Comparison of ENCODE assay signal across 18 mouse cellular contexts in genomic region chr4:148671230-148671947, GRCm38 (mm10). TPM values are rescaled to one million over a fixed set of nuclear protein-coding genes. Genes with fewer than 3 reads are reported as not detected.
DNase-seq lines count a peak whose midpoint lies in the region; ATAC-seq and TF ChIP-seq lines count a peak whose summit lies in the region.
"Had no signal": no experiment of that assay in that cellular context is flagged by ENCODE, and none has a peak within 500 bp of the region (broad histone marks: within the 10 kb centered on the region; RNA-seq: fewer than 3 reads in every experiment).

No protein-coding gene starts in this region.

- no peak for DNase-seq in heart, adult 18-20 months
- DNase-seq in brain, adult 2 months (ENCODE audit: low read depth, low spot score) = peak; percentile 69
- peak; percentile 24 for DNase-seq in liver, postnatal 0 days
- no peak for DNase-seq in urinary bladder, postnatal 10 days (ENCODE audit: low spot score)
- DNase-seq in ovary, postnatal 36 days (ENCODE audit: low spot score) = no peak
- DNase-seq in ovary, adult 18-20 months (ENCODE audit: low spot score) = no peak
- DNase-seq: adrenal gland, adult 8-10 months; cerebellum, postnatal 36 days; layer of hippocampus, adult 9-11 months; left cerebral cortex, postnatal 4 days; right cerebral cortex, postnatal 4 days had no signal

- H3K9me3 ChIP-seq in heart, embryonic 16.5 days (replicated peaks; ENCODE audit: control insufficient read depth, low read length) = no peaks in the 10 kb centered on the region
- H3K9me3 ChIP-seq in intestine, embryonic 15.5 days = no peaks in the 10 kb centered on the region
- no peaks in the 10 kb centered on the region for H3K9me3 ChIP-seq in liver, postnatal 0 days (ENCODE audit: low read length)
- H3K9me3 ChIP-seq: kidney, embryonic 15.5 days had no signal

- H3K27me3 ChIP-seq in heart, embryonic 16.5 days (ENCODE audit: control insufficient read depth, insufficient read depth, low read length) = no peaks in the 10 kb centered on the region
- H3K27me3 ChIP-seq in intestine, embryonic 15.5 days (replicated peaks) = no peaks in the 10 kb centered on the region
- no peaks in the 10 kb centered on the region for H3K27me3 ChIP-seq in liver, postnatal 0 days (ENCODE audit: insufficient read depth, low read length)
- H3K27me3 ChIP-seq: kidney, embryonic 15.5 days; Patski had no signal

- no peak for TF ChIP-seq CTCF in liver, postnatal 0 days (IDR thresholded peaks at IDR 0.05; ENCODE audit: low read depth)

- H3K4me2 ChIP-seq in heart, embryonic 16.5 days (ENCODE audit: low read depth, low read length) = peak overlapping the region; percentile 56
- H3K4me2 ChIP-seq in intestine, embryonic 15.5 days (replicated peaks) = peak overlapping the region; percentile 39; the same call in 1 of the 2 replicates
- peak overlapping the region; percentile 60 for H3K4me2 ChIP-seq in liver, postnatal 0 days (ENCODE audit: low read depth, low read length)
- H3K4me2 ChIP-seq: kidney, embryonic 15.5 days had no signal

- ATAC-seq in heart, embryonic 16.5 days (replicated peaks; ENCODE audit: extremely low read depth, insufficient read depth, low FRiP score) = no peak
- peak; percentile 57 for ATAC-seq in intestine, embryonic 15.5 days
- ATAC-seq in liver, postnatal 0 days = no peak
- ATAC-seq: CD4-positive, CD25-positive, alpha-beta regulatory T cell, adult 4 months; hindbrain, embryonic 16.5 days; Patski had no signal

- WGBS in heart, embryonic 16.5 days = 10% methylated on average over 16 of the region's 16 CpGs
- WGBS in intestine, embryonic 15.5 days = 27% methylated on average over 16 of the region's 16 CpGs
- WGBS in liver, postnatal 0 days (ENCODE audit: insufficient replicate concordance) = 6% methylated on average over 16 of the region's 16 CpGs

- peak overlapping the region; percentile 53; the same call in 1 of the 2 replicates for H3K9ac ChIP-seq in heart, embryonic 16.5 days (ENCODE audit: low read length)
- H3K9ac ChIP-seq in intestine, embryonic 15.5 days = no peak overlapping the region
- no peak overlapping the region for H3K9ac ChIP-seq in liver, postnatal 0 days (replicated peaks)
- H3K9ac ChIP-seq: kidney, embryonic 15.5 days had no signal

- no peak overlapping the region; the same call in 1 of the 2 replicates for H3K4me3 ChIP-seq in heart, embryonic 16.5 days (ENCODE audit: low read length)
- no peak overlapping the region for H3K4me3 ChIP-seq in intestine, embryonic 15.5 days (replicated peaks)
- no peak overlapping the region for H3K4me3 ChIP-seq in liver, postnatal 0 days (ENCODE audit: low read depth, low read length)
- H3K4me3 ChIP-seq: kidney, embryonic 15.5 days had no signal

- no peaks in the 10 kb centered on the region for H3K36me3 ChIP-seq in heart, embryonic 16.5 days (ENCODE audit: control insufficient read depth, insufficient read depth)
- H3K36me3 ChIP-seq in intestine, embryonic 15.5 days = no peaks in the 10 kb centered on the region
- no peaks in the 10 kb centered on the region for H3K36me3 ChIP-seq in liver, postnatal 0 days (replicated peaks; ENCODE audit: insufficient read depth, low read length)
- H3K36me3 ChIP-seq: kidney, embryonic 15.5 days had no signal

- peaks cover 37% of the 10 kb centered on the region for H3K4me1 ChIP-seq in heart, embryonic 16.5 days (ENCODE audit: control insufficient read depth, insufficient read depth, low read length)
- H3K4me1 ChIP-seq in intestine, embryonic 15.5 days (replicated peaks) = peaks cover 18% of the 10 kb centered on the region
- H3K4me1 ChIP-seq in liver, postnatal 0 days (ENCODE audit: insufficient read depth) = peaks cover 16% of the 10 kb centered on the region; the same call in 1 of the 2 replicates

- TF ChIP-seq EP300 in liver, postnatal 0 days (IDR thresholded peaks at IDR 0.05; ENCODE audit: low read depth) = no peak

- H3K27ac ChIP-seq in heart, embryonic 16.5 days (ENCODE audit: low read length) = peak overlapping the region; percentile 30; the same call in 1 of the 2 replicates
- no peak overlapping the region for H3K27ac ChIP-seq in intestine, embryonic 15.5 days
- H3K27ac ChIP-seq in liver, postnatal 0 days (ENCODE audit: low read depth) = no peak overlapping the region
- H3K27ac ChIP-seq: kidney, embryonic 15.5 days had no signal

RNA-seq across cellular contexts. Expression of gene Gm572, which starts 28.3 kb away (rescaled TPM):
- polyA plus RNA-seq in heart, embryonic 16.5 days (2015; fragmentation: Nextera tagmentation; extraction: Ambion mirVana) = 0.11 and 0.41 TPM in 2 replicates
- 1 to 10 TPM; 5.8 to 6.1 TPM for total RNA-seq in heart, adult 18-20 months (2021)
- not detected in 2 replicates for polyA plus RNA-seq in intestine, embryonic 15.5 days (2015; fragmentation: Nextera tagmentation; extraction: Ambion mirVana)
- not detected in 2 replicates for polyA plus RNA-seq in liver, postnatal 0 days (2015; fragmentation: Nextera tagmentation; extraction: Ambion mirVana)
- total RNA-seq: adrenal gland, adult 8-10 months; left cerebral cortex, postnatal 4 days; monocyte, adult 5-6 weeks had no signal
- polyA plus RNA-seq: CD4-positive, CD25-positive, alpha-beta regulatory T cell, adult 4 months; hindbrain, embryonic 16.5 days; kidney, embryonic 15.5 days; Patski had no signal

RNA-seq across cellular contexts. Expression of gene Tardbp, which starts 44.6 kb away (rescaled TPM):
- 171 and 194 TPM in 2 replicates for polyA plus RNA-seq in heart, embryonic 16.5 days (2015; fragmentation: Nextera tagmentation; extraction: Ambion mirVana)
- 100 to 1,000 TPM; 125 to 126 TPM for total RNA-seq in heart, adult 18-20 months (2021)
- polyA plus RNA-seq in intestine, embryonic 15.5 days (2015; fragmentation: Nextera tagmentation; extraction: Ambion mirVana) = 272 and 318 TPM in 2 replicates
- 73.4 and 76.7 TPM in 2 replicates for polyA plus RNA-seq in liver, postnatal 0 days (2015; fragmentation: Nextera tagmentation; extraction: Ambion mirVana)

Comparison
In these comparisons a context has a peak if more than half of its experiments do, and no peak if none do; other contexts are left out.
1. DNase-seq: peak in brain, adult 2 months (single experiment) and liver, postnatal 0 days (single experiment); none in heart, adult 18-20 months (0 of 2), urinary bladder, postnatal 10 days (single experiment), ovary, postnatal 36 days (single experiment) and ovary, adult 18-20 months (single experiment).
2. Peak in every context shown above with its lines, with median percentiles within 50 percentile points of each other: H3K4me2 ChIP-seq.